Mouse (Mus musculus) embryonic facial prominence, embryonic 13.5 days (tissue): ENCODE data around the gene Wwc2. TPM values are rescaled to one million over a fixed set of nuclear protein-coding genes. Genes with fewer than 3 reads are reported as not detected.

Source experiments
- ATAC-seq: fragments of 200-750 bp; cut with Nextera tagmentation; 2 replicates; pipeline ENCODE4 v1.8.0; 2017; ENCODE audit warnings: low read depth; ENCODE audit not compliant: insufficient number of reproducible peaks, insufficient read depth, low FRiP score, low TSS enrichment
- H3K27ac ChIP-seq: fragments of 300-500 bp; sonication (generic); 2 replicates; pipeline ENCODE4 v1.5.1; 2015; ENCODE audit warnings: moderate library complexity, mild to moderate bottlenecking, inconsistent platforms
- H3K27me3 ChIP-seq: fragments of 300-500 bp; sonication (generic); 2 replicates; pipeline ENCODE4 v1.6.1; 2015; ENCODE audit warnings: mild to moderate bottlenecking, inconsistent platforms
- H3K36me3 ChIP-seq: fragments of 300-500 bp; sonication (generic); 2 replicates; pipeline ENCODE4 v1.6.1; 2015; ENCODE audit warnings: mild to moderate bottlenecking, inconsistent platforms
- H3K4me1 ChIP-seq: fragments of 300-500 bp; sonication (generic); 2 replicates; pipeline ENCODE4 v1.6.1; 2015; ENCODE audit warnings: inconsistent platforms
- H3K4me2 ChIP-seq: fragments of 300-500 bp; sonication (generic); 2 replicates; pipeline ENCODE4 v1.6.1; 2015; ENCODE audit warnings: moderate library complexity, mild to moderate bottlenecking, inconsistent platforms
- H3K4me3 ChIP-seq: fragments of 300-500 bp; sonication (generic); 2 replicates; pipeline ENCODE4 v1.5.1; 2015; ENCODE audit warnings: mild to moderate bottlenecking, inconsistent platforms
- H3K9ac ChIP-seq: fragments of 300-500 bp; sonication (generic); 2 replicates; pipeline ENCODE4 v1.6.1; 2015; ENCODE audit warnings: mild to moderate bottlenecking, inconsistent platforms
- H3K9me3 ChIP-seq: fragments of 300-500 bp; sonication (generic); 2 replicates; pipeline ENCODE4 v1.6.1; 2016; ENCODE audit warnings: inconsistent platforms
- WGBS: fragments of 180-500 bp; shearing (Covaris S2); methylation state at CpG from one replicate; pipeline ENCODE4 v1.1.7; 2015; ENCODE audit warnings: mixed read lengths; 5-methylcytosine and 5-hydroxymethylcytosine counted together
- polyA plus RNA-seq: library from polyadenylated mRNA; unstranded; fragments of >200 nt; fragmentation: Nextera tagmentation; extraction: Ambion mirVana; gene quantifications from 2 replicates; pipeline ENCODE4 v1.2.1, GENCODE M21; 2015

Wwc2 gene
- polyA plus RNA-seq, 1 experiment from 2014 or later, result 12.5 TPM

- Histone ChIP-seq H3K4me3 (no peak overlapping the region), H3K4me1 (peaks cover 29% of the 10 kb centered on the region), H3K9ac (no peak overlapping the region), H3K36me3 (no peaks in the 10 kb centered on the region), H3K27me3 (no peaks in the 10 kb centered on the region), H3K9me3 (no peaks in the 10 kb centered on the region), H3K27ac (no peak overlapping the region), H3K4me2 (no peak overlapping the region)
- whole genome bisulfite sequencing, result 68% methylated on average over 4 of the region's 4 CpGs
- no peak for ATAC-seq
Observed at GRCm38 (mm10) chr8:47962484-47962883, 28.2 kb downstream of the Wwc2 start.

DNA sequence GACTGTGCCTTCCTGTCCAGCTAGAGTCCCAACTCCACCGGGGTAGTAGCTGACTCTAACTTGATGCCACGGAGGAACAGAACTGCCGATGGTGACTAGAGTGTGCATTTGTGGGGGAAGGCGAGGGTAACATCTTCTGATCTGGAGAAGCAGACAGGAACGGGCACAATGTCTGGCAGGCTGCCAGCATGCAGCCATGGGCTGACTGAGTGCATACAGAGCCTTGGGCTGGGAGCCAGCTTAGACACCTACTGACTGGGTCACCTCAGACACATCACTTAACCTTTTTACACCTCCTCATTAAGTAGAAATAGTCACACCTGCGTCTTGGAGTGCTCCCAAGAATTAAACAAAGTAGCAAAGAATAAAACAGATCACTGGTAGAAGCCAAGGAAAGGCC is 28.7 kb downstream of the Wwc2 start:
- H3K9me3 ChIP-seq, result no peaks in the 10 kb centered on the region
- no peak for ATAC-seq
- H3K27ac ChIP-seq, result no peak overlapping the region; the same call in 1 of the 2 replicates
- no peaks in the 10 kb centered on the region for H3K36me3 ChIP-seq
- no peak overlapping the region for H3K4me3 ChIP-seq
- H3K4me2 ChIP-seq, result no peak overlapping the region
- peaks cover 24% of the 10 kb centered on the region for H3K4me1 ChIP-seq
- no peaks in the 10 kb centered on the region for H3K27me3 ChIP-seq
- 52% methylated on average over 6 of the region's 6 CpGs for WGBS
- no peak overlapping the region for H3K9ac ChIP-seq

GRCm38 (mm10) chr8:47957560-47957959 is 33.2 kb downstream of the Wwc2 start:
- Histone ChIP-seq H3K27ac (no peak overlapping the region), H3K9ac (no peak overlapping the region), H3K4me1 (peaks cover 12% of the 10 kb centered on the region), H3K9me3 (no peaks in the 10 kb centered on the region), H3K36me3 (no peaks in the 10 kb centered on the region), H3K4me3 (no peak overlapping the region), H3K27me3 (no peaks in the 10 kb centered on the region), H3K4me2 (no peak overlapping the region)
- 89% methylated on average over 4 of the region's 4 CpGs for WGBS
- no peak for ATAC-seq

GRCm38 (mm10) chr8:47951380-47951932 is 39.3 kb downstream of the Wwc2 start:
- peaks cover 15% of the 10 kb centered on the region; the same call in 1 of the 2 replicates for H3K4me1 ChIP-seq
- H3K27ac ChIP-seq, result no peak overlapping the region
- no peak overlapping the region for H3K9ac ChIP-seq
- ATAC-seq, result no peak
- H3K4me3 ChIP-seq, result no peak overlapping the region
- WGBS, result 70% methylated on average over 7 of the region's 7 CpGs
- H3K9me3 ChIP-seq, result no peaks in the 10 kb centered on the region
- H3K36me3 ChIP-seq, result no peaks in the 10 kb centered on the region
- H3K4me2 ChIP-seq, result no peak overlapping the region
- H3K27me3 ChIP-seq, result no peaks in the 10 kb centered on the region

- Histone ChIP-seq H3K36me3 (no peaks in the 10 kb centered on the region), H3K4me1 (peaks cover 15% of the 10 kb centered on the region; the same call in 1 of the 2 replicates), H3K9ac (no peak overlapping the region), H3K4me2 (no peak overlapping the region), H3K27me3 (no peaks in the 10 kb centered on the region), H3K4me3 (no peak overlapping the region), H3K27ac (no peak overlapping the region), H3K9me3 (no peaks in the 10 kb centered on the region)
- 80% methylated on average over 4 of the region's 4 CpGs for WGBS
- ATAC-seq, result no peak
Observed at GRCm38 (mm10) chr8:47948836-47949235, 41.9 kb downstream of the Wwc2 start.

DNA sequence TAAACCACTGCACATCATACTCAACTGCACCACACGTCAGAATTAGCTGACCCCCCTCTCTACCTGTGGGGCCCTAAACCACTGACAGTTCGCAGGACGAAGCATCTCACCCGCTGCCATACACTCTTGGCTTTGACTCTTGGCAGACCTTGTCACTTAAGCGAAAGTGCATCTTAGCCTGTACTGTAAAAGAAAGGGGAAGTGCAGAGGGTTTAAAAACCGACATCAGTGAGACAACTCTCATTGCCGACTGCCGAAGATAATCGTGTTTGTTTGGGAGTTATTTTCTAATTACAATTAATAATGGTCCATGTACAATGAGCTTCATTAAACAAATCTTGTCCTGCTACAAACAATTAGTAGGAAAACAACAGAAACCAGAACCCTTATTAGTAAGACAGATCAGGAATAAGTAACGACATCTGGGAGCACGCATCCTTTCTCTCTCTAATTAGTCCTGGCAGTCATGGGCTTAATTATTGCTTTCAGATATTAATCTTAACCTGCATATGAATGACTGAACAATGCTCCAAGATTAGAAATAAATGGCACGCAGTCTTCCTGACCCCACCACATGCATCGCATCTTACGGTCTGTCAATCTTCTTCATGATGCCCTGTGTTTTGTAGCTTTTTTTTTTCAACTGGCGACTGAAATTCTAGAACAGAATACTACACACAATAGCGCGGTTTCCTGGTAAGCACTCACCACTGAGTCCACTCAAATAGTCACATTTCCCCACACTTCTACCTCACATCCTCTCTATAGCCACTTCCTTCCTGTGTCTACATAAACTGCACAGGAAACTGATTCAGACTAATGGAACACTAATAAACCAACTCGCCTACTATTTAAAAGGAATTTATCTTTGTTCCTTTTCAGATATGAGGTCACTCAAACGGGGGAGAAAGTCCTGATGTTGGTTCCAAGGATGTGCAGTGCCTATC is 42.8 kb downstream of the Wwc2 start:
- WGBS, result 64% methylated on average over 19 of the region's 19 CpGs
- H3K27ac ChIP-seq, result 0 out of 2 replicates have a peak overlapping the region, but pooled peaks have one; percentile 44
- ATAC-seq, result no peak

GRCm38 (mm10) chr8:47943049-47943448 is 47.7 kb downstream of the Wwc2 start:
- no peak overlapping the region for H3K27ac ChIP-seq
- WGBS, result 67% methylated on average over 10 of the region's 10 CpGs
- no peak for ATAC-seq
- no peak overlapping the region for H3K4me3 ChIP-seq
- H3K36me3 ChIP-seq, result no peaks in the 10 kb centered on the region
- H3K9me3 ChIP-seq, result no peaks in the 10 kb centered on the region
- H3K4me1 ChIP-seq, result peaks cover 16% of the 10 kb centered on the region
- H3K27me3 ChIP-seq, result no peaks in the 10 kb centered on the region
- H3K4me2 ChIP-seq, result no peak overlapping the region
- H3K9ac ChIP-seq, result no peak overlapping the region

More for the DNA sequence above, 42.8 kb downstream of the Wwc2 start:
- H3K4me3 ChIP-seq, result no peak overlapping the region
- no peaks in the 10 kb centered on the region for H3K27me3 ChIP-seq
- H3K4me2 ChIP-seq, result no peak overlapping the region
- no peak overlapping the region for H3K9ac ChIP-seq
- no peaks in the 10 kb centered on the region for H3K9me3 ChIP-seq
- H3K36me3 ChIP-seq, result no peaks in the 10 kb centered on the region
- peaks cover 15% of the 10 kb centered on the region; the same call in 1 of the 2 replicates for H3K4me1 ChIP-seq

DNA sequence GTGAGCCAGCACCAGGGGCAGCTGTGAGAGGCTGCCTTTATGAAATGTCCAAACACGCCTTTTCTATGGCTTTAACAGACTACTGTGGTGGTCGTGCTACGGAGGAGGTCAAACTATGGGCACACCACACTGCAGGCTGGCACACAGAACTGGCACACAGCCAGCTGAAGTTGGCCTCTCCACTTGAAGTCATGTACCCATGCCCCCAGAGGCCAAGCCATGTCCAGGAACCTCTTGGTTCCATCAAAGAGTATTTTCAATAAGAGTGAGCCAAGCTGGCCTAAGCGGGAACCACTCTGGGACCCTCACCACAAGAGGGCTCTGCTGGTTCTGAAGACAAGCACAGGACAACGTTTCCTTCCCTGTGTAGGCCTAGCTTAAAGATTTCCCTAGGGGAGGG is 49.7 kb downstream of the Wwc2 start:
- Histone ChIP-seq H3K9me3 (no peaks in the 10 kb centered on the region), H3K4me1 (peaks cover 17% of the 10 kb centered on the region), H3K4me3 (no peak overlapping the region), H3K27ac (peak overlapping the region; percentile 55; the same call in 1 of the 2 replicates), H3K4me2 (no peak overlapping the region), H3K9ac (no peak overlapping the region), H3K27me3 (no peaks in the 10 kb centered on the region), H3K36me3 (no peaks in the 10 kb centered on the region)
- 64% methylated on average over 5 of the region's 5 CpGs for WGBS
- ATAC-seq, result no peak

DNA sequence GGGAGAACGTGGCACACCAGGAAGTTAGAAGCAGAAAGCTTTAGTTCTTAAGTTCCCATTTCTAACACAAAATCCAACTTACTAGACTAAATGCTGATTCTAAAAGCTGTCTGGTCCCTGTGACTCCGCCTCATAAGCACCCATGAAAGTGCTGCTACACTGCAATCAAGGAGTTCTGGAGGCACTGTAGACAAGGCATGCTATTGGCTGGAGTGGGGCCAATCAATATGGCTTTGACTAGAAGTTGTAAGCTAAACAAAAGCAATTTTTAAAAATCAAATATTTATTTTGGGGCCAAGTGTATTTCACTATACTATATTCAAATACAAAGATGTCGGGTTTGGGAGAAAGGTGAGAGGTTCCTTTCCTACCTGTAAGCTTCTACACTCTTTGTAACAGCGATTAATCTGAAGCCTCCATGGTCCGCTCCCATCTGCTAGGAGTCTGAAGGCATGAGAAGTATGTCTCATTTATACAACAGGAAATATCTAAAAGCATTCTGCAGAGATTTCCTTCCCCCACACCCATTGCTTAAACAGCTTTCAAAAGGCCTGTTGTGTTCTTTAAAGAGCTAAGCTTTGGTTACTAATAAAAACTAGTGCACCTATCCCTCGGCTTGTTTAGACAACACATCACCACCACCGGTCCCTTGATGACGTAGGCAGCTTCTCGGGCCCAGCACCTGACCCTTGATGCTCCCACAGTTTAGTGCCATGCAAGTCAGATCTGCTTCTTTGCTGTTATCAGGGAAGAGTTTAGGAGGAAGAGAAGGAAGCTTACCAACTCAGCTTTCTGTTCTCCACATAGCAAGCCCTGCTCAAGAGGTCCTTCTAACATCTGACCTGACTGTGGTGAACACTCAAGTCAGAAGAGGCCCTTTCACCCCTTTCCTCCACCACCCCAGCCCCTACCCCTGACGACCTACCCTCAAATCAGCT is 50.5 kb downstream of the Wwc2 start:
- Histone ChIP-seq H3K9me3 (no peaks in the 10 kb centered on the region), H3K4me3 (no peak overlapping the region), H3K4me2 (no peak overlapping the region), H3K27me3 (no peaks in the 10 kb centered on the region), H3K9ac (no peak overlapping the region), H3K4me1 (peaks cover 24% of the 10 kb centered on the region), H3K36me3 (no peaks in the 10 kb centered on the region), H3K27ac (peak overlapping the region; percentile 55)
- WGBS, result 78% methylated on average over 10 of the region's 10 CpGs
- ATAC-seq, result no peak

DNA sequence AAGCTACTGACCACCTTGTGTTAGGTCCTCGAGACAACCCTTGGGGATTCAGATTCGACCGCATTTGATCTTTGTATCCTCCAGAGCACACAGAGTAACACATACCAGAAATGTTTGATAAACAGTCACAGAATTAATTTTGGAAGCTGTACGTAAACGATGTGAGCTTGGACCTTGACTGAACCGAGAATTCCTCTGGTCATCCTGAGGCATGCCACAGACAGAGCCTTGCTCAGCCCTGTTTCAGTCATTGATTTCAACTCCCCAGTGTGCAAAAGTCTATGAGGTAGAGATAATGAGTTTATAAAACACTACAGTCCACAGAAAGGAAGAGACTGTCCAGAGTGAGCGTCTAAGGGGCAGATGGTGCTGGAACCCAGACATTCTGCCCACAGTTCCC is 51.5 kb downstream of the Wwc2 start:
- WGBS, result 89% methylated on average over 7 of the region's 7 CpGs
- no peak overlapping the region for H3K27ac ChIP-seq
- H3K9me3 ChIP-seq, result no peaks in the 10 kb centered on the region
- H3K9ac ChIP-seq, result no peak overlapping the region
- peaks cover 24% of the 10 kb centered on the region for H3K4me1 ChIP-seq
- no peak overlapping the region for H3K4me3 ChIP-seq
- no peaks in the 10 kb centered on the region for H3K36me3 ChIP-seq
- no peak overlapping the region for H3K4me2 ChIP-seq
- H3K27me3 ChIP-seq, result no peaks in the 10 kb centered on the region
- no peak for ATAC-seq

DNA sequence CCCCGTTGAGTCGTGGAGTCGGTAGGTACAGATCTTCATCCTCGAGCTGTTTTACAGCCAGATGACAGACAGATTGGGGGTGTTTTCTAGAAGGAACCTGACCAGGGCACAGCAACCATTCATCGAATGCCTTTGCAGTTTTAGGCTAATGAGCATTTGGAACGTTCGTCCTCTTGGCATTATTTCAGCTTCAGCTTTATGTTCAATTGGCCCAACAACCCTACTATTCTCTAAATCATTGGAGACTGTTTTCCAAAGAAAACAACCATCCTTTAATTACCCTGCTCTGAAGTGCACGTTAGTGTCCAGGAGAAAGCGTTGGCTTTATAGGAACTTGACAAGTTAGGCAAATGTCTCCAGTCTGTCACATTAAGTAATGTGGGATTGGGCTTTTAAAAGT is 54.3 kb downstream of the Wwc2 start:
- 65% methylated on average over 9 of the region's 9 CpGs for WGBS
- ATAC-seq, result no peak
- H3K9me3 ChIP-seq, result no peaks in the 10 kb centered on the region
- H3K4me1 ChIP-seq, result peaks cover 43% of the 10 kb centered on the region
- no peak overlapping the region for H3K9ac ChIP-seq
- no peak overlapping the region for H3K4me2 ChIP-seq
- no peaks in the 10 kb centered on the region for H3K36me3 ChIP-seq
- H3K27ac ChIP-seq, result no peak overlapping the region
- H3K4me3 ChIP-seq, result no peak overlapping the region
- no peaks in the 10 kb centered on the region for H3K27me3 ChIP-seq
